Mouse (Mus musculus) thymus, postnatal 4 days (tissue): ENCODE results near the gene Stx4a.
A peak's percentile ranks its signal among the peaks of the same experiment; 100 is the strongest.
"Not testable (repeated sequence)": the region's sequence is repeated elsewhere in the genome, so short reads cannot be mapped to it uniquely, and the experiment has no call there.

Experiments used
- DNase-seq: peaks from one replicate; pipeline ENCODE4 v3.0.0; 2021

The Stx4a gene

DNA sequence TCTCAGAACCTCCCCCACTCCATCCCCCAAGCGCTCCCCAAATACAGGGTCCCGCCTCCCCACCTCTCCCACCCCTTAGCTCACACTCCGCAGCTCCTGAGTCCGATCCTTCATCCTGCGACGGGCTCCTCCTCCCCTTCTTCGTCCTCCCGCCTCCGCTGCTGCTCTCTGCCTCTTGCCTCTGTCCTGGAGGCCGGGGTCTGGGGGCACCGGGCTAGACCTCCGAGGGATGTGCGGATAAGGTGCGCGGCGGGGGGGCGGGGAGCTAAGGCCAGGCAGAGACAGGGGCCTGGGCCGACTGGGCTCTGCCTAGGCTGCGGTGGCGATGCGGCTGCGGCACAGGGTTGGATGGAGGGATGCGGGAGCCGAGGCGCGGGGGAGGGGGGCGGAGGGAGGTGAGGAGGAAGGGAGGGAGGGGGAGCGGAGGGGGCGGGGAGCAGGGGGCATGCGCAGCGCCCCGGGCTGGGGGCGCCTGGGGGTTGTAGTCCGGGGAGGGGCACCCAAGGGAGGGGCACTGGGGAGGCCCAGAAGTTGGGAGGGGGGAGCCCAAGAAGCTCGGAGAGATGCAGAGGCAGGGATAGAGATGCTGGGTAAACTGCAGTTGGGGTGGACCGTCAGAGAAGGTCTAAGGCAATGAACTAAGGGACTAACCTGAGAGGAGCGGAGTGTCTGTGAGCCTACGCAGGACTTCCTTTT, at the start of gene Stx4a, which contains the start of gene Stx1b:
TSS of gene Stx4a (plus strand) at position 119 of the 696 bp plus-strand sequence.
TSS of gene Stx1b (minus strand) at position 374 of the 696 bp plus-strand sequence.
- peak; percentile 55 for DNase-seq

DNA sequence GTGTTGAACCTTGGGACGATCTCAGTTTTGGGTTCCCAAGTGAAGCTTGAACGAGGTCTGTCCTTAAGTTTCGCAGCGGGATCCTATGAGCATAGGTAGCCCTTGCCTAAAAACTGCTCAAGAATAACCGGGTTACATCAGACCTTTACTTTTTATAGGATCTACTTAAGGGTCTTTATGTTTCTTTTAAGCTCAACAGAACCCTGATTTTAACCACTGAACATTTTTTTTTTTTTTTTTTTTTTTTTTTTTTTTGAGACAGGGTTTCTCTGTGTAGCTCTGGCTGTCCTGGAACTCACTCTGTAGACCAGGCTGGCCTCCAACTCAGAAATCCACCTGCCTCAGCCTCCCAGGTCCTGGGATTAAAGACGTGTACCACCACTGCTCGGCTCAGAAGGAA, 48.3 kb upstream of the Stx4a start:
- not testable (repeated sequence) for DNase-seq

DNA sequence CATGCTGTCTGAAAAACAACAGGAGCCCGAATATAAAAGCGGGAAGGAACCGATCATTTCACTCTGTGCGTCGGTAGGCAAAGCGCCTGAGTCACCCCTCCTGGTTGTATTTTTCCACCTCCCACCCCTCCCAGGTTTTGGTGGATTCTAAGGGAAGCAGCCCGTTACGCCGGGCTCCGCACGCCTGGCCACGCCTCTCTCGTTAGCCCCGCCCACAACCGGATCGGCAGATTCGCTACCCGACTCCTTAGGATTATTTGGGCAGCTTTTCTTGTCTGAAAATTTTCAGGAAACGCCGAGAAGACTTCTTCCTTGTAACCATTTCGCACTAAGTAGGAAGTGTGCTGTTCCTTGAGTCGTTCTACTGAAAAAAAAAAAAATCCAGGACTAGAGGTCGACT, 47.7 kb upstream of the Stx4a start, which contains the start of gene Setd1a:
TSS of gene Setd1a (plus strand) at position 245 of the 400 bp plus-strand sequence.
- DNase-seq, result peak; percentile 96

DNA sequence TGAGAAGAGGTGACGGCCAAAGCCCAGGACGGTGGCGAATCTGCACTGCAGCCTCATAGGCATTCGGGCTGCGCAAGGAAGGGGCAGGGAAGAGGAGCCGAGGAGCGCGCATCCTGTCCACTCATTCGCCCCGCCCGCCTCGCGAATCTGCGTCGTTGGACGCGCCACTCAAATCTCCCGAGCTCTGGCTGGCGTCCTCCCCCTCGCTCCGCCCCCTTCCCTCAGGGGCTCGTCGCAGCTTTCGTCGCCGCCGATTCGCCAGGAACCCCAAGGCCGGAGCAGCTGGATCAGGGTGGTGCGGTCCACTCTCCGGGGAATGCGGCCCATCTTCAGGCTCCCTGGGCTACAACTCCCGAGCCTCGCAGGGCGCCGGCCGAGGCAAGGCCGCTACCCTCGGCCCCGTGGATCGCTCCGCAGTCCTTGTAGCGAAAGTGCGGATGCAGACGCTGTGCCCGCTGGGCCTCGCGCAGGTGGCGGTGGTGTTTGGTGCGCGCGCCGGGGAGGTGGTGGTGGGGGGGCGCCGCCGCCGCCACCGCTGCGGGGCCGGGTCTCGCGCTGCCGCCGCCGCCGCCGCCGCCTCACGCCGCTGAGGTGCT, 47.1 kb upstream of the Stx4a start:
- peak; percentile 97 for DNase-seq

DNA sequence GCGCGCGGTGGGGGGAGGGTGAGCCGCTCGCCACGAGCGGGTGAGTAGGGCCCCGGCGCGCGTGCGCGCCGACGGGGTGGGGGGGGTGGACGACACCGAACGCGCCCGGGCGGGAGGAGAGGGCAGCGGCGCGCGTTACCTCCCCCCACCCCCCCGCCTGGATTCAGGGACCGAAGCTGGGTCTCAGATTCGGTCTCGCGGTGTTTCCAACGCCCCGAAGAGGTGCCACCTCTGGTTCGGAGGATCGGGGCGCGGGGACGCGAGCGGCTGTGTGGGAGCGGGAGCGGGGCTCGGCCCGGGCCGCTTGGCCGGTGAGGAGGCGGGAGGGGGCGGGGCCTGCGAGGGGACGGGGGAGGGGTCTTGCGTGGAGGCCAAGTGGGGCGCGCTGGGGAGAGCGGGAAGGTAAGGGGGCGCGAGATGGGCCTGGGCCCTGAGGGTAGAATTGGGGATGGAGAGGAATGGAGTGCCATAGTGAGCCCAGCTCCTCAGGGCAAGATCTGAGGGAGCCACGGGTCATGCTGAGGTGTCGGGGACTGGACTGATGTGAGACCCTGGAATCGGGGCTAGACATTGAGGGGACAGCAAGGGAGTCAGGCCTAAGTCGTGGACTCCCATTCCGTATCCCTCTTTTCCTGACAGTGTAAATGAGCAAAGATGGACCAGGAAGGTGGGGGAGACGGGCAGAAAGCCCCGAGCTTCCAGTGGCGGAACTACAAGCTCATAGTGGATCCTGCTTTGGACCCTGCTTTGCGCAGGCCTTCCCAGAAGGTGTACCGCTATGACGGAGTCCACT, 46.4 kb upstream of the Stx4a start:
- peak; percentile 74 for DNase-seq

DNA sequence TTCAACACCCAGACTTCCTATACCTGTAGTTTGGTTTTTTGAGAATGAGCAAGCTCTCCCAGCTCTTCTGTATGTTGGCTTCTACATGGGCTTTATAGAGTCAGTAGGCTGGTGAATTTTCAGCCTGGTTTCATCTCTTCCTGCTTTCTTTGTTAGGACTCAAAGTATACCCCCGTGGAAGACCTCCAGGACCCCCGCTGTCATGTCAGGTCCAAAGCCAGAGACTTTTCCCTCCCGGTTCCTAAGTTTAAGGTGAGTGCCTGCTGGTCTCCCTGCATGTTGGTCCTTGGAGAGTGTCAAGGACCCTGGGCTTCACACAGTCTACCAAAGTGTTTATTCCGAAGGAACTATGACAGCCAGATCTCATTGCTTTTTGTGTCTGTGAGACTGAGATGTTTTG, 45.7 kb upstream of the Stx4a start:
- DNase-seq, result no peak

DNA sequence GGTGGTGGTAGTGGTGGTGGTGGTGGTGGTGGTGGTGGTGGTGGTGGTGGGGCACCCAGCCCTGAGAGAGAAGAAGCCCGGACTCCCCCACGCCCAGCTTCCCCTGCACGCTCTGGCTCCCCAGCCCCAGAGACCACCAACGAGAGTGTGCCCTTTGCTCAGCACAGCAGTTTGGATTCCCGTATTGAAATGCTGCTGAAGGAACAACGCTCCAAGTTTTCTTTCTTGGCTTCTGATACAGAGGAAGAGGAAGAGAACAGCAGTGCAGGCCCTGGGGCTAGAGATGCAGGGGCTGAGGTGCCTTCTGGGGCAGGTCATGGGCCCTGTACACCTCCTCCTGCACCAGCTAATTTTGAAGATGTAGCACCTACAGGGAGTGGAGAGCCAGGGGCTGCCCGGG, 38.8 kb upstream of the Stx4a start, which contains the start of gene Gm49388:
TSS of gene Gm49388 (plus strand) at position 301 of the 400 bp plus-strand sequence.
- DNase-seq, result no peak

DNA sequence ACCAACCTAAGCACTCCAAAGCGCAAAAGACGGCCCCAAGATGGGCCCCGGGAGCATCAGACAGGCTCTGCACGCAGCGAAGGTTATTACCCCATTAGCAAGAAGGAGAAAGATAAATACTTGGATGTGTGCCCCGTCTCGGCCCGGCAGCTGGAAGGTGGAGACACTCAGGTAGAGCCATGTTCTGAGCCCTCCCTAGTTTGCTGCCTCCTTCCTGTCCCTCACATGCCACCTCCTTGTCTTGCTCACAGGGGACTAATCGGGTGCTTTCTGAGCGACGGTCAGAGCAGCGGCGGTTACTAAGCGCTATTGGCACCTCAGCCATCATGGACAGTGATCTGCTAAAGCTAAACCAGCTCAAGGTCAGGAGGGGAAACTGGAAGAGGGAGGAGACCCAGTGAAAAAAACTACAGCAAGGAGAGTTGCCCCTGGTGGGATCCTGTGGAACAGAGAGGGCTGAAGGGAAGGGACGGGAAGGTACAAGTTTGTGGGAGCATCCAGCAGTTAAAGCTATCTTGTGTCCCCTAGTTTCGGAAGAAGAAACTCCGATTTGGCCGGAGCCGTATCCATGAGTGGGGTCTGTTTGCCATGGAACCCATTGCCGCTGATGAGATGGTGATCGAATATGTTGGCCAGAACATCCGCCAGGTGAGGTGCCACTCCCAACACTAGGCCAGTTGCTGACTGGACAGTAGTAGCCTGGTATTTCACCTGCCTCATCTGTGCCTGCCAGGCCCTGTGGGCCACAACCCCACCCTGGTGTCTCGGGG, 26.8 kb upstream of the Stx4a start:
- DNase-seq, result no peak

DNA sequence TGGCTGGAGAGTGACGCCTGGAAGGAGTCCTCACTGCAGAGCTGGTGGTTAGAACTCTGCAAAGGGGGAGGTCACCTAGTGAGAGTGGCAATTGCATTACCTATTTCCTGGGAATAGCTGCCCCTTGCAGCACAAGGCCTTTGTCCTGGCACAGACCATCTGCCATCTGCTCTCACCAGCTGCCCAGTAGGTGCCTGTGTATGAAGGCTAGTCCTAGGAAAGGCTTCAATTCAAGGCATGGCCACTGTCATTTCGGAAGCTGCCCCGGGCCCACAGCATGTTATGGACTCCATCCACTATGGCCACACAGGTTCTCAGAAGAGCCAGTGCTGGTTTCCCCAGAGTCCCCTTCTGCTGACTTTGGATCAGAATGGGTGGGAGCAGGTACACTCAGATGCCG, 25.5 kb upstream of the Stx4a start:
- DNase-seq, result no peak

DNA sequence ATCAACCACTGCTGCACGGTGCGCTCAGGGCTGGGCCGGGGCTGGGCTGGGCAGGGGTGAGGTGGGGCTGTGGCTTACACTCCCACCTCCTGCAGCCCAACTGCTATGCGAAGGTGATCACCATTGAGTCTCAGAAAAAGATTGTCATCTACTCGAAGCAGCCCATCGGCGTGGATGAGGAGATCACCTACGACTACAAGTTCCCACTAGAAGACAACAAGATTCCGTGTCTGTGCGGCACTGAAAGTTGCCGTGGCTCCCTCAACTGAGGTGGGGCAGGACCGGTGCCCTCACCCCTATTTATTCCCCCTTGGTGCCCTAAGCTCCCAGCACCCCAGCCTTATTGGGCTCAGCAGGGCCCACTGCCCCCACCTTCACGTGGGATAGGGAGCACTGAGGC, 24.9 kb upstream of the Stx4a start:
- DNase-seq, result no peak

DNA sequence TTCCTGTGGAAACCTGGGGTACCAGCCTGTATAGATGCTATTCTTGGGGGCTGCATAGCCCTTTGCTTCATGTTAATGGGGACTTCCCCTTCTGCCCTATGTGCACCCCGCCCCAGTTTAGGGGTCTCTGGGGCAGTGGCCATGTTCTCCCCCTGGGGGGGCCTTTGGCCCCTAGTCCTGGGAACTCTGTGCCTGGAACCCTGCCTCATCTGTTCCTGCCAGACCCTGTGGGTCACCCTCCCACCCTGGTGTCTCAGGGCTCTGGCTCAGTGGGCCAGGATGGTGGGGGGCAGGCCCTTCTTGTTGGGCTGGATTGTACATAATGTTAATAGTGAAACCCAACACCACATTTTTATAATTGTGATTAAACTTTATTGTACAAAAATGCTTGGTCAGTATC, 24.4 kb upstream of the Stx4a start:
- DNase-seq, result no peak

DNA sequence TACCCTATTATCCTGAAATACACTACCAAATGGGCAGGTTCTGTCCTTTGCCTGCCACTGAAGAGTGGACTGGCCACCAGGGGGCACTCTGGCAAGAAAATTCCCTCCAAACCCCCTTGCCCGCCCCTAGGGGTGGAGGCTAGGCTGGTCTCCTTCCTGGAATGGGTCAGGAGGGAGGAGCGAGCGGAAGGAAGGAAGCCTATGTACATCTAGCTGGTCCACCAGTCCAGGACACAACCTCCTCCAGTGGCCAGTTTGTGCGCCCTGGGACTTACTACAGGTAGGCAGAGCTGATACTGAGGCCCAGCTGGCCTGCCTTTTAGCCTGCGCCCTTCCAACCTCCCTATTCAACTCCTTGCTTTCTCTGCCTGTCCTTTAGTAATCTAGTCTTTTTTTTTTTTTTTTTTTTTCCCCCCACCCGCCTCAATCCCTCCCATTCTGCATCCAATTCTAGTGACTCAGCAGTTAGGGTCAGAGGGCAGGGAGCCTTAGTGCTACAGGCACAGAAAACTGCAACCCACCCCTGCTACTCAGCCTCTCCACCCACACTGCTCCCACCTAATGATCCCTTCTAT, 23.6 kb upstream of the Stx4a start, which contains the start of gene Hsd3b7:
TSS of gene Hsd3b7 (plus strand) at position 170 of the 575 bp plus-strand sequence.
- DNase-seq, result peak; percentile 88

DNA sequence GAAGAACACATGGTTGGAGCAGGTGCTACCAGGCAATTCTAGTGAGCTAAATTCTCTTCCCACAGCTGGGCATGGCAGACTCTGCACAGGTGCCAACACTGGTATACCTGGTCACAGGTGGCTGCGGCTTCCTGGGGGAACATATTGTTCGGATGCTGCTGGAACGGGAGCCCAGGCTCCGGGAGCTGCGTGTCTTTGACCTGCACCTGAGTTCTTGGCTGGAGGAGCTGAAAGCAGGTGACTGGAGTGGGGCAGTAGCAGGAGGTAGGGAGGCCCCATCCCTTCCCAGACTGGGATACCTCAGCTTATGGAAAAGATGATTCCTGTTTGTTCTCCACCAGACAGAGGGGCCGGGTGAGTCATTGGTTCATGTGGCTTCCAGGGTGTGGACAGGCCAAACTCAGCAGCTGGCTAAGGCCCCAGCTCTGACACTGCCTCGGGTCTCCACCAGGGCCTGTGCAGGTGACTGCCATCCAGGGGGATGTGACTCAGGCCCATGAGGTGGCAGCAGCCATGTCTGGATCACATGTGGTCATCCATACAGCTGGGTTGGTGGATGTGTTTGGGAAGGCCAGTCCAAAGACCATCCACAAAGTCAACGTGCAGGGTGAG, 23.0 kb upstream of the Stx4a start:
- DNase-seq, result no peak

DNA sequence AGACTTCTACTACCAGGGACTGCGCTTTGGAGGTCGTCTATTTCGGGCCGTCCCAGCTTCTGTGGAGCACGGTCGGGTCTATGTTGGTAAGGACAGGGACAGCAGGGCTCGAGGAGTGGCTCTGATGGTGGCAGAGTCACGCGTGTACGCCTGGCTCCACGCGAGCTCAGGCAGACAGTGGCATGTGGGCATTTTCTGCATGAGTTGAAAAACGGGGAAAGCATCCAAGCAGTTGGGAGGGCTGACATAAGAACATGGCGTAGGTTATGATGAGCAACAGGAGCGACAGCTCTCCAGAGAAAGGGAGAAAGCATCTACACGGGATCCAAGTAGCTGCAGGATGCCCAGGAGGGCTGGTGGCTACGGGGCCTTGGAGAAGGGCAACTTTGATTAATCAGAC, 21.8 kb upstream of the Stx4a start:
- DNase-seq, result no peak

DNA sequence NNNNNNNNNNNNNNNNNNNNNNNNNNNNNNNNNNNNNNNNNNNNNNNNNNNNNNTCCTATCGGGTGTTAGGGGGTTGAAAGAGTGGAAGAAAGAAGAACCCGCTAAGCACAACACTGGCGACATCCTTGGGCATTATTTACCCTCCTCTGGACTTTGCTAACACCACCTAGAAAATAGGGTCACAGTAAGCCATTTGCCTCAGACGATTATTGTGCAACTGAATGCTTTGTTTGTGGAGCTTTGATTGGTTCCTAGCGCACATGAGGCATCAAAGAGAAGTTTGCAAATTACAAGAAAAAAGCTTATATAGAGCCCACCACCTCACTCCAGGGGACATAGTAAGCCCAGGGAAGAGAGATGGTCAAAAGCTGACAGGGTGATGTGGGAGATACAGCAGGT, 15.3 kb upstream of the Stx4a start:
- no peak for DNase-seq

DNA sequence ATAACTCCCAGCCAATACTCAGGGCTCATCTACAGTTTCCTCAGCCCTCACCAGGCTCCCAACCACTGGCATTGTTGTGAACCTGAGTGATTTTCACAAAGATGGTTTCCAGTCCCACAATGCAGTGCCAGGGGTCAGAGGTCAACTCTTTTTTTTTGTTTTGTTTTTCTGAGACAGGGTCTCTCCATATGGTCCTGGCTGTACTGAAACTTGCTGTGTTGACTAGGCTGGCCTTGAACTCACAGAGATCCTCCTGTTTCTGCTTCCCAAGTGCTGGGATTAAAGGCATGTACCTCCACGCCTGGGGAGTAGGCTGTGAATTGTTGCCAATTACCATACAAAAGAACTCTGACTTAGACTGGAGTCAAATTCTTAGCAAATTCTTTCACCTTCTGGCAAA, 14.2 kb upstream of the Stx4a start:
- no peak for DNase-seq

DNA sequence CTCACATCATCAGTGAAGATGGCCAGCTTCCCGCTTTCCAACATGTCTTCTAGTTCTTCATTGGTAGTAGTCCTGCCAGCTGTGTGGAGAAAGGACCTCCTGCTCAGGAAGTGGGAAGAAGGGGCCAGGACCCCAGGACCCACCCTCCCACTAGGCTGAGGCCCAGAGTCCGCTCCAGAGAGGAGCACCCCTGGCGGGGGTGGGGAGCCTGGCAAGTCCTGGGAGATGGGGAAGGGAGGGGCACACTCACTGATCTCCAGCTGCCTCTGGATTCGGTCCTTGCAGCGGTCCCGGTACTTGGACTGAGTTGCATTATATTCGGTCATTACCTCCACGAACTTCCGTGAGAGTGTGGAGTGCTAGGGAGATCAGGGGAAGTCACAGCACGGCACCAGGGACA, 13.4 kb upstream of the Stx4a start:
- DNase-seq, result no peak

DNA sequence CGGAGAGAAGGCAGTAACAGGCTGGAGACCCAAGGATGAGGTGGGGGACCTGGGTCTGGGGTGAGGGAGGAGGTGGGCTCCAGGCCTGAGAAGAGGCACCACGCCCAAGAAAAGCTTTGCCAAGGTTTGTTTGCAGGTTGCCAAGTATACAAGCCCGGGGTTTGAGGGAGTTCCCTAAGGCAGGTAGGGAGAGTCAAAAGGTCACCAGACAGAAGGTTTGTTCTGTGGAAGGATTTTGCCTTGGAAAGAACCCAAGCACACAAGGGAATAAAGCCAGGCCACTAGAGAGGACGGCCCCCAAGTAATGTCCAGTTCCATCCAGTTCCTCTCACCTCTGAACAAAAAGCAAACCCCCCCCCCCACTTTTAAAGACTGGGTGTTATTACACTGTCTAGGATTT, 12.9 kb upstream of the Stx4a start:
- DNase-seq, result no peak

DNA sequence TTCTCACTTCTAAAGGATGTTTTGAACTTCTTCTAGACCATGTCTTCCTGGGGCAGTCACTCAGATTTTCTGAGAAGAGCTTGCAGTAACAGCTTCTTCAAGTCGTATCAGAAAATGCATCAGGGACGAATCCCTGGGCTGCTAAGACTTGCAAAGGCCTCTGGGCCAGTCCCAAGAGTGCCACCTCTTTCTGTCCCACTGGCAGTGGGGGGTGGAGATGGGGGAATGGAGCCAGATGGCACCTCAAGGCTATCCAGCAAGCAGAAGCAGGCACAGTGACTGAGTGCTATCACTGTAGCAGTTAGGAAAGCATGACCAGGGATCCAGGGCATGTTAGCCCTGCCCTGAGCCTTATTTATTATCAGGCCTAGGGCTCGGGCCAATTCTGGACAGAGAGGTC, 11.8 kb upstream of the Stx4a start:
- DNase-seq, result no peak

DNA sequence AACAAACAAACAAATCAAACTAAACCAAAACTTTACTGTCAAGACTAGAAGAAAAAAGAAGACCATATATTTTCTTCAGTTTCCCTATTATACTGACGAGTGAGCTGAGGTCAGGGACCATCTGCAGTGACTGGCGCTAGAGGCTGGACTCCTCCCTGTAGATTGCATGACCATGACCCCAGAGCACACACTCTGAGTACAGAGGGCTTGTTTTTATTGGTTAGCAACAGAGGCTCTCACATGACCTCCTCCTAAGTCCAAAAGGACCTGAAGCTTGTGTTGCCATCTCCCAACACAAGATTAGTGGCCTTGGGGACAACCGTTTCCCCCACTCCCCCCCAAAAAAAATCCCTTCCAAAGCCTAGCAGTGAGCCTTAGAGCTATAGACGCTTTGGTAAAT, 10.3 kb upstream of the Stx4a start:
- DNase-seq, result no peak

DNA sequence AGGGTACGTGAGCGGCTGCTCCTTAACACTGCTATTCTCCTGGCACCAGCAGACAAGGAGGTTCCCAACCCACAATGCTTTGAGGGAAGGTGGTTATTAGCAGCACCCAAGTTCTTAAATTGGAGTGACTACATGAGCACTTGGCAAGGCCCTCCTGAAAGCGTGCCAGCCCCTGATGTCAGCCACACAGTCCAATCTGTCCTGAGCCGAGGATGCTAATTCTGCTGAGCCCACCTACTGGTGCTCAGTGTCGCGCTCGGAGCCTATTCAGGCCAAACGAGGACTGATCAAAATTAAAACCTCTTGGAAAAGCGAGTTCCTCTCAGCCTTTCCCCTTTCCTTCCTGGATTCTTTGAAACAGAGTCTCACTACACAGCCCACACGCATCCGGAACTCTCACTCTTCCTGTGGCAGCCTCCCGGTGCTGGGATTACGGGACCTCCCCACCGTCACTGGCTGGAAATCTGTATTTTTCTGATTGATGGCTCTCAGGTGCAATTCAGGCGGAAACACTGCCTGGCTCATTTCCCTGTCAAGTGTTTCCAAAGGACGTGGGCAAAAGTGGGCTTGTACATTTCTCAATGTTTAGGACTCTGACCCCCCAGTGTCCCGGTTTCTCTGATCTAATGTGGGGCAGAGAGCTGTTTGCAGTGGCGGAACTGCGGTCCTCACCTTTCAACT, 9.7 kb upstream of the Stx4a start:
- no peak for DNase-seq
